ENCODE assay signal across 30 mouse cellular contexts in genomic region chr9:107949184-107949921, GRCm38 (mm10). TPM values are rescaled to one million over a fixed set of nuclear protein-coding genes. Genes with fewer than 3 reads are reported as not detected.
DNase-seq lines count a peak whose midpoint lies in the region; ATAC-seq lines count a peak whose summit lies in the region.
"Had no signal": no experiment of that assay in that cellular context is flagged by ENCODE, and none has a peak within 500 bp of the region (broad histone marks: within the 10 kb centered on the region; RNA-seq: fewer than 3 reads in every experiment).

No protein-coding gene starts in this region.

- peaks cover 46% of the 10 kb centered on the region for H3K4me1 ChIP-seq in megakaryocyte, embryonic 14.5 days
- peaks cover 32% of the 10 kb centered on the region for H3K4me1 ChIP-seq in embryonic facial prominence, embryonic 10.5 days

- no peak for ATAC-seq in megakaryocyte, adult 5-6 weeks (ENCODE audit: poor library complexity, severe bottlenecking)
- ATAC-seq: CD4-positive, CD25-positive, alpha-beta regulatory T cell, adult 4 months; forebrain, embryonic 15.5 days; hindbrain, embryonic 16.5 days; Patski had no signal

- H3K27me3 ChIP-seq in megakaryocyte, embryonic 14.5 days (replicated peaks) = peaks cover 31% of the 10 kb centered on the region
- H3K27me3 ChIP-seq in embryonic facial prominence, embryonic 10.5 days (replicated peaks; ENCODE audit: low read depth, poor library complexity, severe bottlenecking) = no peaks in the 10 kb centered on the region
- H3K27me3 ChIP-seq in splenic B cell, adult 2 months (ENCODE audit: control insufficient read depth, insufficient read depth, low read length, poor library complexity, severe bottlenecking) = no peaks in the 10 kb centered on the region
- H3K27me3 ChIP-seq: embryonic facial prominence, embryonic 12.5 days; embryonic facial prominence, embryonic 15.5 days; forebrain, embryonic 12.5 days; forebrain, embryonic 15.5 days; hindbrain, embryonic 12.5 days; intestine, embryonic 15.5 days had no signal

- peaks cover 7% of the 10 kb centered on the region for H3K36me3 ChIP-seq in megakaryocyte, embryonic 14.5 days (replicated peaks; ENCODE audit: low read length)
- H3K36me3 ChIP-seq in embryonic facial prominence, embryonic 10.5 days (replicated peaks) = peaks cover 10% of the 10 kb centered on the region
- H3K36me3 ChIP-seq in splenic B cell, adult 2 months (ENCODE audit: control insufficient read depth, insufficient read depth, low read length, poor library complexity, severe bottlenecking) = no peaks in the 10 kb centered on the region
- H3K36me3 ChIP-seq: embryonic facial prominence, embryonic 12.5 days; embryonic facial prominence, embryonic 15.5 days; forebrain, embryonic 15.5 days; heart, embryonic 12.5 days; hindbrain, embryonic 12.5 days; intestine, embryonic 15.5 days had no signal

- H3K27ac ChIP-seq in embryonic facial prominence, embryonic 10.5 days (replicated peaks) = peak overlapping the region; percentile 90; the same call in 1 of the 2 replicates
- H3K27ac ChIP-seq: embryonic facial prominence, embryonic 12.5 days; embryonic facial prominence, embryonic 15.5 days; intestine, embryonic 15.5 days had no signal

- DNase-seq in embryonic facial prominence, embryonic 10.5 days (ENCODE audit: low spot score) = no peak
- peak; percentile 26 for DNase-seq in splenic B cell, adult 2 months (ENCODE audit: low read depth, low spot score)
- DNase-seq in right cerebral cortex, adult 18-20 months = no peak
- no peak for DNase-seq in ovary, postnatal 14 days (ENCODE audit: low spot score)
- DNase-seq: adrenal gland, postnatal 10 days; adrenal gland, postnatal 36 days; cerebellum, adult 18-20 months; cerebellum, adult 9-10 months; cerebellum, postnatal 14 days; gastrocnemius, postnatal 25 days; heart, adult 2 months had no signal

- no peaks in the 10 kb centered on the region for H3K9me3 ChIP-seq in megakaryocyte, embryonic 14.5 days
- no peaks in the 10 kb centered on the region for H3K9me3 ChIP-seq in embryonic facial prominence, embryonic 10.5 days
- H3K9me3 ChIP-seq: embryonic facial prominence, embryonic 12.5 days; embryonic facial prominence, embryonic 15.5 days; forebrain, embryonic 12.5 days; forebrain, embryonic 15.5 days; heart, embryonic 12.5 days; hindbrain, embryonic 12.5 days; intestine, embryonic 15.5 days had no signal

- H3K4me3 ChIP-seq in megakaryocyte, embryonic 14.5 days (replicated peaks) = peak overlapping the region; percentile 5
- no peak overlapping the region for H3K4me3 ChIP-seq in embryonic facial prominence, embryonic 10.5 days
- H3K4me3 ChIP-seq: heart, adult 2 months; hindbrain, embryonic 12.5 days; intestine, embryonic 15.5 days had no signal

- 82% methylated on average over 13 of the region's 13 CpGs for WGBS in embryonic facial prominence, embryonic 10.5 days

RNA-seq across cellular contexts. Expression of gene Traip, which starts 0.6 kb away (rescaled TPM):
- 1.0 and 1.2 TPM in 2 replicates for polyA plus RNA-seq in megakaryocyte, embryonic 14.5 days (2012; ENCODE audit: insufficient read depth, low replicate concordance)
- 4.9 and 9.4 TPM in 2 replicates for total RNA-seq in megakaryocyte, adult 5-6 weeks (2015)
- 12.0 and 15.8 TPM in 2 replicates for total RNA-seq in megakaryocyte, adult 5-6 weeks (2017)
- polyA plus RNA-seq in embryonic facial prominence, embryonic 10.5 days (2016; fragmentation: Nextera tagmentation; extraction: Ambion mirVana) = 38.8 and 41.5 TPM in 2 replicates

RNA-seq across cellular contexts. Expression of gene Camkv, which starts 13.9 kb away (rescaled TPM):
- polyA plus RNA-seq in megakaryocyte, embryonic 14.5 days (2012; ENCODE audit: insufficient read depth, low replicate concordance) = not detected in 2 replicates
- total RNA-seq in megakaryocyte, adult 5-6 weeks (2015) = not detected in 2 replicates
- total RNA-seq in megakaryocyte, adult 5-6 weeks (2017) = 0.04 TPM in 1 of 2 replicates, not detected in the other
- polyA plus RNA-seq in embryonic facial prominence, embryonic 10.5 days (2016; fragmentation: Nextera tagmentation; extraction: Ambion mirVana) = 7.6 and 7.9 TPM in 2 replicates
- total RNA-seq: heart, adult 2 months; heart, postnatal 25 days had no signal
- polyA plus RNA-seq: CD4-positive, CD25-positive, alpha-beta regulatory T cell, adult 4 months had no signal

RNA-seq across cellular contexts. Expression of gene Actl11, which starts 21.1 kb away (rescaled TPM):
- not detected in 2 replicates for polyA plus RNA-seq in megakaryocyte, embryonic 14.5 days (2012; ENCODE audit: insufficient read depth, low replicate concordance)
- not detected in 2 replicates for total RNA-seq in megakaryocyte, adult 5-6 weeks (2015)
- not detected in 2 replicates for total RNA-seq in megakaryocyte, adult 5-6 weeks (2017)
- polyA plus RNA-seq in embryonic facial prominence, embryonic 10.5 days (2016; fragmentation: Nextera tagmentation; extraction: Ambion mirVana) = not detected in 2 replicates
- total RNA-seq: adrenal gland, adult 18-20 months; adrenal gland, postnatal 10 days; adrenal gland, postnatal 36 days; ES-E14; gastrocnemius, adult 8-10 months; gastrocnemius, postnatal 25 days; heart, adult 2 months; heart, postnatal 25 days; hematopoietic stem cell, adult 5-6 weeks had no signal
- polyA plus RNA-seq: C2C12; CD4-positive, CD25-positive, alpha-beta regulatory T cell, adult 4 months; embryonic facial prominence, embryonic 12.5 days; embryonic facial prominence, embryonic 15.5 days; forebrain, embryonic 12.5 days; forebrain, embryonic 15.5 days; heart, embryonic 12.5 days; heart, embryonic 16.5 days; hindbrain, embryonic 12.5 days; hindbrain, embryonic 16.5 days; intestine, embryonic 15.5 days; Patski had no signal

RNA-seq across cellular contexts. Expression of gene Uba7, which starts 26.0 kb away (rescaled TPM):
- 78.9 and 91.5 TPM in 2 replicates for polyA plus RNA-seq in megakaryocyte, embryonic 14.5 days (2012; ENCODE audit: insufficient read depth, low replicate concordance)
- 37.5 and 44.3 TPM in 2 replicates for total RNA-seq in megakaryocyte, adult 5-6 weeks (2015)
- 35.6 and 43.2 TPM in 2 replicates for total RNA-seq in megakaryocyte, adult 5-6 weeks (2017)
- 10.3 and 11.9 TPM in 2 replicates for polyA plus RNA-seq in embryonic facial prominence, embryonic 10.5 days (2016; fragmentation: Nextera tagmentation; extraction: Ambion mirVana)

RNA-seq across cellular contexts. Expression of gene Gm20661, which starts 33.5 kb away (rescaled TPM):
- 2.7 TPM in 1 of 2 replicates, not detected in the other for polyA plus RNA-seq in megakaryocyte, embryonic 14.5 days (2012; ENCODE audit: insufficient read depth, low replicate concordance)
- 0.18 TPM in 1 of 2 replicates, not detected in the other for total RNA-seq in megakaryocyte, adult 5-6 weeks (2015)
- not detected in 2 replicates for total RNA-seq in megakaryocyte, adult 5-6 weeks (2017)
- polyA plus RNA-seq in embryonic facial prominence, embryonic 10.5 days (2016; fragmentation: Nextera tagmentation; extraction: Ambion mirVana) = 2.9 and 4.4 TPM in 2 replicates
- total RNA-seq: gastrocnemius, adult 8-10 months; gastrocnemius, postnatal 25 days; heart, adult 2 months had no signal
- polyA plus RNA-seq: C2C12; CD4-positive, CD25-positive, alpha-beta regulatory T cell, adult 4 months; Patski had no signal

Comparison
In these comparisons a context has a peak if more than half of its experiments do, and no peak if none do; other contexts are left out.
1. RNA of gene Traip, which starts 0.6 kb away (polyA plus RNA-seq): 38.8 to 41.5 TPM in embryonic facial prominence, embryonic 10.5 days; 1.0 to 1.2 TPM in megakaryocyte, embryonic 14.5 days; every median in the first group is over 10 times any median in the second.